Mouse (Mus musculus) limb, embryonic 15.5 days (tissue): Measurements from ENCODE around the gene Akr1c18. TPM values are rescaled to one million over a fixed set of nuclear protein-coding genes. Genes with fewer than 3 reads are reported as not detected.

ENCODE experiments used
- polyA plus RNA-seq: library from polyadenylated mRNA; unstranded; fragments of >200 nt; fragmentation: Nextera tagmentation; extraction: Ambion mirVana; gene quantifications from 2 replicates; pipeline ENCODE4 v1.2.1, GENCODE M21; 2015

Akr1c18 gene
- polyA plus RNA-seq, 1 experiment from 2014 or later, result 0.24 TPM

Other genes with a start within 250 kb of the Akr1c18 start
- 141 and 151 TPM in 2 replicates for gene Net1, start 232.4 kb downstream of the Akr1c18 start, polyA plus RNA-seq
- gene Tubal3, start 232.4 kb downstream of the Akr1c18 start, polyA plus RNA-seq, result not detected in 2 replicates
- not detected in 2 replicates for gene Ucn3, start 205.3 kb downstream of the Akr1c18 start, polyA plus RNA-seq
- 2.1 and 2.7 TPM in 2 replicates for gene Akr1c14, start 101.6 kb downstream of the Akr1c18 start, polyA plus RNA-seq
- 1.5 and 2.1 TPM in 2 replicates for gene Akr1c13, start 40.5 kb upstream of the Akr1c18 start, polyA plus RNA-seq
- 0.36 and 0.42 TPM in 2 replicates for gene Akr1c19, start 78.0 kb upstream of the Akr1c18 start, polyA plus RNA-seq
- gene Akr1c12, start 128.8 kb upstream of the Akr1c18 start, polyA plus RNA-seq, result not detected in 2 replicates